Comparison of ENCODE assay signal across 24 mouse cellular contexts in the genomic region with DNA sequence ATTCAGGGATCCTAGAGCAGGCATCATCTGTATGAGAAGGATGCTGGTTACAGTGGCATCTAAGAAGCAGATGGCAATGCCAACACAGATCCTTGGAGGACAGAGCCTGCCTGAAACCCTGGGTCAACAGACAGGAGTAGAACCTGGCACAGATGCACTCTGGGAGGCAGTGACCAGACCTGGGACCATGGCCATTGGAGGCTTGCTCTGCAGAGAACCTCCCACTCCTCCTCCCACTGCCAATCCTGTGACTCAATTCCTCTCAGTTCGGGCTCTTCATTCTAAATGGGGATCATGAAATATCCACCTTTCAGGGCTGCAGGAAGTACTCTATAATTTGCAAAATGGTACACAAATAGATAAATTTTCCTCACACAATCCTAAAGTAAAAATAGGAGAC.
"Had no signal": no experiment of that assay in that cellular context is flagged by ENCODE, and none has a peak within 500 bp of the region (broad histone marks: within the 10 kb centered on the region; RNA-seq: fewer than 3 reads in every experiment).

No protein-coding gene starts in this region.

- DNase-seq: gastrocnemius, adult 2 months; gastrocnemius, postnatal 10 days; gastrocnemius, postnatal 25 days; heart, adult 2 months; heart, postnatal 10 days; heart, postnatal 4 days; kidney, adult 18-20 months; liver; liver, embryonic 13.5 days; liver, postnatal 0 days had no signal

- H3K4me3 ChIP-seq: gastrocnemius, adult 2 months; heart, adult 2 months; heart, embryonic 12.5 days; hindbrain, embryonic 10.5 days; hindbrain, embryonic 12.5 days; intestine, embryonic 15.5 days; layer of hippocampus, adult 2 months; left cerebral cortex, adult 2 months; limb, embryonic 10.5 days; limb, embryonic 12.5 days; liver, embryonic 13.5 days; liver, embryonic 15.5 days had no signal

- H3K4me1 ChIP-seq: heart, embryonic 12.5 days; hindbrain, embryonic 10.5 days; hindbrain, embryonic 12.5 days; intestine, embryonic 15.5 days; limb, embryonic 10.5 days; limb, embryonic 12.5 days; liver, embryonic 13.5 days; liver, embryonic 15.5 days had no signal

- H3K36me3 ChIP-seq: heart, embryonic 12.5 days; hindbrain, embryonic 10.5 days; hindbrain, embryonic 12.5 days; intestine, embryonic 15.5 days; limb, embryonic 10.5 days; limb, embryonic 12.5 days; liver, embryonic 13.5 days; liver, embryonic 15.5 days had no signal

- ATAC-seq: hindbrain, embryonic 16.5 days; inflammation-experienced regulatory T-cells, adult 6 months; liver, postnatal 0 days had no signal

- H3K9ac ChIP-seq: heart, embryonic 12.5 days; hindbrain, embryonic 12.5 days; hindbrain, embryonic 14.5 days; intestine, embryonic 15.5 days; limb, embryonic 12.5 days; liver, embryonic 13.5 days; liver, embryonic 15.5 days; liver, postnatal 0 days had no signal

- H3K9me3 ChIP-seq: heart, embryonic 12.5 days; hindbrain, embryonic 10.5 days; hindbrain, embryonic 12.5 days; intestine, embryonic 15.5 days; limb, embryonic 10.5 days; limb, embryonic 12.5 days; liver, embryonic 13.5 days; liver, embryonic 15.5 days had no signal

- H3K4me2 ChIP-seq: heart, embryonic 12.5 days; hindbrain, embryonic 12.5 days; hindbrain, embryonic 14.5 days; intestine, embryonic 15.5 days; limb, embryonic 12.5 days; liver, embryonic 11.5 days; liver, embryonic 13.5 days; liver, embryonic 15.5 days had no signal

- H3K27me3 ChIP-seq: heart, embryonic 12.5 days; hindbrain, embryonic 12.5 days; intestine, embryonic 15.5 days; limb, embryonic 12.5 days; liver, embryonic 13.5 days; liver, embryonic 15.5 days had no signal

- H3K27ac ChIP-seq: gastrocnemius, adult 2 months; heart, adult 2 months; hindbrain, embryonic 10.5 days; hindbrain, embryonic 12.5 days; hindbrain, embryonic 14.5 days; intestine, embryonic 15.5 days; kidney, postnatal 0 days; layer of hippocampus, adult 2 months; left cerebral cortex, adult 2 months; limb, embryonic 10.5 days; limb, embryonic 12.5 days; liver, embryonic 13.5 days; liver, embryonic 15.5 days had no signal
